9 mouse cellular contexts compared by ENCODE assay signal in genomic region chr12:91684840-91685415, GRCm38 (mm10).
DNase-seq lines count a peak whose midpoint lies in the region; ATAC-seq and TF ChIP-seq lines count a peak whose summit lies in the region.
"Had no signal": no experiment of that assay in that cellular context is flagged by ENCODE, and none has a peak within 500 bp of the region (broad histone marks: within the 10 kb centered on the region; RNA-seq: fewer than 3 reads in every experiment).

No protein-coding gene starts in this region.

- no peaks in the 10 kb centered on the region for H3K27me3 ChIP-seq in lung, embryonic 15.5 days
- no peaks in the 10 kb centered on the region for H3K27me3 ChIP-seq in forebrain, embryonic 12.5 days
- H3K27me3 ChIP-seq in limb, embryonic 15.5 days, result no peaks in the 10 kb centered on the region
- H3K27me3 ChIP-seq in small intestine, adult 2 months (ENCODE audit: control insufficient read depth, insufficient read depth, low read length), result no peaks in the 10 kb centered on the region

- TF ChIP-seq POLR2A in small intestine, adult 2 months (IDR thresholded peaks at IDR 0.05; ENCODE audit: low read depth, low read length), result no peak

- H3K36me3 ChIP-seq in lung, embryonic 15.5 days, result no peaks in the 10 kb centered on the region
- H3K36me3 ChIP-seq in forebrain, embryonic 12.5 days (replicated peaks), result no peaks in the 10 kb centered on the region
- H3K36me3 ChIP-seq in limb, embryonic 15.5 days, result no peaks in the 10 kb centered on the region
- no peaks in the 10 kb centered on the region for H3K36me3 ChIP-seq in small intestine, adult 2 months (ENCODE audit: control insufficient read depth, insufficient read depth, low read length)

- H3K4me1 ChIP-seq in lung, embryonic 15.5 days, result peaks cover 30% of the 10 kb centered on the region
- H3K4me1 ChIP-seq in forebrain, embryonic 12.5 days, result peaks cover 51% of the 10 kb centered on the region
- H3K4me1 ChIP-seq in limb, embryonic 15.5 days, result peaks cover 28% of the 10 kb centered on the region
- peaks cover 18% of the 10 kb centered on the region; the same call in 1 of the 2 replicates for H3K4me1 ChIP-seq in small intestine, adult 2 months (ENCODE audit: control insufficient read depth, insufficient read depth, insufficient read length, low read length)

- peak overlapping the region; percentile 82 for H3K27ac ChIP-seq in lung, embryonic 15.5 days
- peak overlapping the region; percentile 95 for H3K27ac ChIP-seq in forebrain, embryonic 12.5 days
- 0 out of 2 replicates have a peak overlapping the region, but pooled peaks have one; percentile 35 for H3K27ac ChIP-seq in limb, embryonic 15.5 days
- H3K27ac ChIP-seq in small intestine, adult 2 months (ENCODE audit: insufficient read depth, low read depth, low read length), result no peak overlapping the region

- no peak overlapping the region for H3K9ac ChIP-seq in lung, embryonic 15.5 days
- H3K9ac ChIP-seq in forebrain, embryonic 12.5 days, result peak overlapping the region; percentile 33
- H3K9ac ChIP-seq in limb, embryonic 15.5 days, result no peak overlapping the region

- H3K9me3 ChIP-seq in lung, embryonic 15.5 days, result no peaks in the 10 kb centered on the region
- H3K9me3 ChIP-seq in forebrain, embryonic 12.5 days, result no peaks in the 10 kb centered on the region
- no peaks in the 10 kb centered on the region for H3K9me3 ChIP-seq in limb, embryonic 15.5 days

- peak overlapping the region; percentile 29 for H3K4me3 ChIP-seq in lung, embryonic 15.5 days
- peak overlapping the region; percentile 23 for H3K4me3 ChIP-seq in forebrain, embryonic 12.5 days (replicated peaks)
- peak overlapping the region; percentile 14 for H3K4me3 ChIP-seq in limb, embryonic 15.5 days
- peak overlapping the region; percentile 25; the same call in 1 of the 2 replicates for H3K4me3 ChIP-seq in small intestine, adult 2 months (ENCODE audit: low read depth, low read length)
- H3K4me3 ChIP-seq: erythroblast, embryonic 14.5 days had no signal

- no peak for TF ChIP-seq CTCF in small intestine, adult 2 months (IDR thresholded peaks at IDR 0.05; ENCODE audit: extremely low read depth, insufficient read length, insufficient replicate concordance, low read depth, low read length)

- no peak for DNase-seq in lung, postnatal 4 days
- DNase-seq in layer of hippocampus, adult 9-10 months (ENCODE audit: low spot score), result no peak
- no peak for DNase-seq in gastrocnemius, postnatal 25 days
- DNase-seq in left cerebral cortex, postnatal 25 days (ENCODE audit: low spot score in 2 of 2), result no peak

- H3K4me2 ChIP-seq in lung, embryonic 15.5 days, result peak overlapping the region; percentile 52
- H3K4me2 ChIP-seq in forebrain, embryonic 12.5 days, result peak overlapping the region; percentile 58
- H3K4me2 ChIP-seq in limb, embryonic 15.5 days, result peak overlapping the region; percentile 33

- no peak for ATAC-seq in lung, embryonic 15.5 days (ENCODE audit: borderline replicate concordance, extremely low read depth, low FRiP score, low TSS enrichment)
- peak; percentile 44 for ATAC-seq in forebrain, embryonic 12.5 days (ENCODE audit: low FRiP score)
- no peak for ATAC-seq in limb, embryonic 15.5 days (ENCODE audit: insufficient number of reproducible peaks, low FRiP score, low TSS enrichment, low read depth)

- intact Hi-C loops in left cerebral cortex, postnatal 25 days (cut with DNase I), result no loop called here

- WGBS in lung, embryonic 15.5 days, result 26% methylated on average over 11 of the region's 11 CpGs
- 12% methylated on average over 11 of the region's 11 CpGs for WGBS in forebrain, embryonic 12.5 days
- 30% methylated on average over 11 of the region's 11 CpGs for WGBS in limb, embryonic 15.5 days
- WGBS in small intestine, adult 2 months, result 47% methylated on average over 11 of the region's 11 CpGs
